In genomic region chr8:111061688-111062071, GRCm38 (mm10) we compare ENCODE assay signal across 8 mouse cellular contexts. TPM values are rescaled to one million over a fixed set of nuclear protein-coding genes. Genes with fewer than 3 reads are reported as not detected.
DNase-seq lines count a peak whose midpoint lies in the region; ATAC-seq and TF ChIP-seq lines count a peak whose summit lies in the region.

No protein-coding gene starts in this region.

- H3K9me3 ChIP-seq in heart, embryonic 10.5 days = no peaks in the 10 kb centered on the region
- no peaks in the 10 kb centered on the region for H3K9me3 ChIP-seq in ES-E14 (ENCODE audit: control insufficient read depth, insufficient read depth, low read depth, low read length)
- H3K9me3 ChIP-seq in forebrain, embryonic 12.5 days = no peaks in the 10 kb centered on the region
- H3K9me3 ChIP-seq in liver, embryonic 11.5 days (ENCODE audit: control insufficient read depth, low read length) = no peaks in the 10 kb centered on the region
- H3K9me3 ChIP-seq in stomach, embryonic 16.5 days (replicated peaks; ENCODE audit: control insufficient read depth, low read length) = no peaks in the 10 kb centered on the region

- peaks cover 8% of the 10 kb centered on the region; the same call in 1 of the 2 replicates for H3K27me3 ChIP-seq in heart, embryonic 10.5 days (ENCODE audit: insufficient read depth, poor library complexity, severe bottlenecking)
- H3K27me3 ChIP-seq in forebrain, embryonic 12.5 days = peaks cover 5% of the 10 kb centered on the region; the same call in 1 of the 2 replicates
- no peaks in the 10 kb centered on the region for H3K27me3 ChIP-seq in liver, embryonic 11.5 days (replicated peaks; ENCODE audit: control insufficient read depth, insufficient read depth, low read length)
- H3K27me3 ChIP-seq in stomach, embryonic 16.5 days (ENCODE audit: control insufficient read depth, insufficient read depth, low read length) = no peaks in the 10 kb centered on the region

- ATAC-seq in forebrain, embryonic 12.5 days (ENCODE audit: low FRiP score) = 0 out of 2 replicates have a peak, but pooled peaks have one; percentile 2
- peak; percentile 1; the same call in 1 of the 2 replicates for ATAC-seq in liver, embryonic 11.5 days (replicated peaks; ENCODE audit: low FRiP score)
- no peak for ATAC-seq in stomach, embryonic 16.5 days (ENCODE audit: insufficient read depth, low FRiP score)

- peak overlapping the region; percentile 74 for H3K4me3 ChIP-seq in heart, embryonic 10.5 days
- H3K4me3 ChIP-seq in ES-E14 (ENCODE audit: insufficient read depth in 1 of 2, low read depth in 1 of 2, low read length in 2 of 2, poor library complexity in 1 of 2, severe bottlenecking in 1 of 2) = peak overlapping the region; percentile 65 to 72
- H3K4me3 ChIP-seq in forebrain, embryonic 12.5 days (replicated peaks) = peak overlapping the region; percentile 58
- H3K4me3 ChIP-seq in liver, embryonic 11.5 days (ENCODE audit: low read depth, low read length) = peak overlapping the region; percentile 67
- peak overlapping the region; percentile 78 for H3K4me3 ChIP-seq in stomach, embryonic 16.5 days (replicated peaks; ENCODE audit: low read length)

- peaks cover 40% of the 10 kb centered on the region for H3K4me1 ChIP-seq in heart, embryonic 10.5 days
- peaks cover 0 to 10% of the 10 kb centered on the region in 2 experiments; a peak in 1 of 4 replicates for H3K4me1 ChIP-seq in ES-E14 (ENCODE audit: control insufficient read depth in 2 of 2, insufficient read depth in 2 of 2, low read length in 2 of 2, poor library complexity in 1 of 2)
- H3K4me1 ChIP-seq in forebrain, embryonic 12.5 days = peaks cover 23% of the 10 kb centered on the region
- peaks cover 32% of the 10 kb centered on the region for H3K4me1 ChIP-seq in liver, embryonic 11.5 days (replicated peaks; ENCODE audit: control insufficient read depth, insufficient read depth, low read length)
- peaks cover 23% of the 10 kb centered on the region for H3K4me1 ChIP-seq in stomach, embryonic 16.5 days (ENCODE audit: control insufficient read depth, insufficient read depth, low read length)

- DNase-seq in heart, embryonic 10.5 days (ENCODE audit: low spot score) = no peak
- DNase-seq in heart, postnatal 4 days = no peak
- no peak for DNase-seq in ES-E14 (ENCODE audit: low read depth, low spot score)
- no peak for DNase-seq in liver, embryonic 11.5 days (ENCODE audit: low spot score)
- DNase-seq in urinary bladder, postnatal 10 days (ENCODE audit: low spot score) = no peak
- DNase-seq in adrenal gland, postnatal 36 days = no peak

- H3K36me3 ChIP-seq in heart, embryonic 10.5 days = peaks cover 11% of the 10 kb centered on the region
- H3K36me3 ChIP-seq in ES-E14 (ENCODE audit: control insufficient read depth, insufficient read depth, low read length, poor library complexity, severe bottlenecking) = peaks cover 6% of the 10 kb centered on the region; the same call in 1 of the 2 replicates
- H3K36me3 ChIP-seq in forebrain, embryonic 12.5 days (replicated peaks) = peaks cover 10% of the 10 kb centered on the region; the same call in 1 of the 2 replicates
- H3K36me3 ChIP-seq in liver, embryonic 11.5 days (ENCODE audit: control insufficient read depth, insufficient read depth, low read length) = peaks cover 6% of the 10 kb centered on the region
- no peaks in the 10 kb centered on the region for H3K36me3 ChIP-seq in stomach, embryonic 16.5 days (ENCODE audit: control insufficient read depth, insufficient read depth, low read length)

- H3K27ac ChIP-seq in heart, embryonic 10.5 days = peak overlapping the region; percentile 78
- no peak overlapping the region for H3K27ac ChIP-seq in ES-E14 (ENCODE audit: insufficient read depth, low read depth, low read length, poor library complexity, severe bottlenecking)
- H3K27ac ChIP-seq in forebrain, embryonic 12.5 days = peak overlapping the region; percentile 84
- H3K27ac ChIP-seq in liver, embryonic 11.5 days (ENCODE audit: low read depth, low read length) = no peak overlapping the region
- no peak overlapping the region for H3K27ac ChIP-seq in stomach, embryonic 16.5 days (ENCODE audit: low read length)

- in situ Hi-C loops in ES-E14 (cut with MboI; ENCODE audit: low sequenced_read_pairs in 2 of 2, unreplicated experiment in 2 of 2) = no loop called here

- H3K4me2 ChIP-seq in forebrain, embryonic 12.5 days = peak overlapping the region; percentile 71
- peak overlapping the region; percentile 66 for H3K4me2 ChIP-seq in liver, embryonic 11.5 days
- H3K4me2 ChIP-seq in stomach, embryonic 16.5 days (ENCODE audit: low read depth, low read length) = peak overlapping the region; percentile 85

- H3K9ac ChIP-seq in ES-E14 (ENCODE audit: insufficient read depth, low read depth, low read length, poor library complexity, severe bottlenecking) = peak overlapping the region; percentile 51
- H3K9ac ChIP-seq in forebrain, embryonic 12.5 days = peak overlapping the region; percentile 65
- peak overlapping the region; percentile 23 for H3K9ac ChIP-seq in liver, embryonic 11.5 days (ENCODE audit: low read depth, low read length)
- peak overlapping the region; percentile 74 for H3K9ac ChIP-seq in stomach, embryonic 16.5 days (ENCODE audit: low read length)

- WGBS in heart, embryonic 10.5 days = under 1% methylated on average over 14 of the region's 14 CpGs
- WGBS in forebrain, embryonic 12.5 days = under 1% methylated on average over 14 of the region's 14 CpGs
- under 1% methylated on average over 14 of the region's 14 CpGs for WGBS in liver, embryonic 11.5 days
- 0% methylated on average over 14 of the region's 14 CpGs for WGBS in stomach, embryonic 16.5 days

TF ChIP-seq in ES-E14, 5 proteins besides CTCF, POLR2A, EP300 and RAD21:
- TF ChIP-seq CHD2 (IDR thresholded peaks at IDR 0.05; ENCODE audit: low read depth, low read length) (no peak), HCFC1 (IDR thresholded peaks at IDR 0.05; ENCODE audit: borderline replicate concordance, insufficient read depth, low read length) (no peak), MAFK (IDR thresholded peaks at IDR 0.05; ENCODE audit: insufficient read depth, low read depth, low read length) (no peak), ZNF384 (IDR thresholded peaks at IDR 0.05; ENCODE audit: low read depth, low read length) (no peak), ZC3H11A (IDR thresholded peaks at IDR 0.05; ENCODE audit: borderline replicate concordance, low read depth, low read length) (no peak)

RNA-seq across cellular contexts. Expression of gene Exosc6, which starts 5.5 kb away (rescaled TPM):
- polyA plus RNA-seq in heart, embryonic 10.5 days (2016; fragmentation: Nextera tagmentation; extraction: Ambion mirVana) = 8.6 and 27.2 TPM in 2 replicates
- total RNA-seq in heart, postnatal 4 days (2021) = not detected
- 2.6 TPM in 1 of 2 replicates, not detected in the other for total RNA-seq in ES-E14 (2012; rRNA removed)
- polyA plus RNA-seq in forebrain, embryonic 12.5 days (2016; fragmentation: Nextera tagmentation; extraction: Ambion mirVana) = 1.5 TPM in 1 of 2 replicates, not detected in the other
- 25.7 and 31.6 TPM in 2 replicates for polyA plus RNA-seq in liver, embryonic 11.5 days (2014; fragmentation: Nextera tagmentation; extraction: Ambion mirVana)
- polyA plus RNA-seq in stomach, embryonic 16.5 days (2015; fragmentation: Nextera tagmentation; extraction: Ambion mirVana) = not detected in 2 replicates
- total RNA-seq in adrenal gland, postnatal 36 days (2021) = not detected

RNA-seq across cellular contexts. Expression of gene Aars, which starts 28.7 kb away (rescaled TPM):
- polyA plus RNA-seq in heart, embryonic 10.5 days (2016; fragmentation: Nextera tagmentation; extraction: Ambion mirVana) = 62.9 and 72.4 TPM in 2 replicates
- total RNA-seq in heart, postnatal 4 days (2021) = 10 to 100 TPM; 50.0 to 55.8 TPM
- total RNA-seq in ES-E14 (2012; rRNA removed) = 211 and 247 TPM in 2 replicates
- polyA plus RNA-seq in forebrain, embryonic 12.5 days (2016; fragmentation: Nextera tagmentation; extraction: Ambion mirVana) = 84.6 and 86.4 TPM in 2 replicates
- polyA plus RNA-seq in liver, embryonic 11.5 days (2014; fragmentation: Nextera tagmentation; extraction: Ambion mirVana) = 86.5 and 96.2 TPM in 2 replicates
- 49.3 and 56.1 TPM in 2 replicates for polyA plus RNA-seq in stomach, embryonic 16.5 days (2015; fragmentation: Nextera tagmentation; extraction: Ambion mirVana)
- total RNA-seq in adrenal gland, postnatal 36 days (2021) = 100 to 1,000 TPM; 114 to 165 TPM

RNA-seq across cellular contexts. Expression of gene Ddx19b, which starts 30.1 kb away (rescaled TPM):
- 6.9 and 7.7 TPM in 2 replicates for polyA plus RNA-seq in heart, embryonic 10.5 days (2016; fragmentation: Nextera tagmentation; extraction: Ambion mirVana)
- total RNA-seq in heart, postnatal 4 days (2021) = 10 to 100 TPM; 11.8 to 13.1 TPM
- total RNA-seq in ES-E14 (2012; rRNA removed) = 25.3 and 30.2 TPM in 2 replicates
- polyA plus RNA-seq in forebrain, embryonic 12.5 days (2016; fragmentation: Nextera tagmentation; extraction: Ambion mirVana) = 10.5 and 12.0 TPM in 2 replicates
- polyA plus RNA-seq in liver, embryonic 11.5 days (2014; fragmentation: Nextera tagmentation; extraction: Ambion mirVana) = 7.1 TPM in 2 replicates
- 6.9 and 7.9 TPM in 2 replicates for polyA plus RNA-seq in stomach, embryonic 16.5 days (2015; fragmentation: Nextera tagmentation; extraction: Ambion mirVana)
- total RNA-seq in adrenal gland, postnatal 36 days (2021) = 10 to 100 TPM; 11.8 to 12.5 TPM

RNA-seq across cellular contexts. Expression of gene Clec18a, which starts 30.5 kb away (rescaled TPM):
- polyA plus RNA-seq in heart, embryonic 10.5 days (2016; fragmentation: Nextera tagmentation; extraction: Ambion mirVana) = not detected in 2 replicates
- total RNA-seq in heart, postnatal 4 days (2021) = not detected
- 0.22 TPM in 1 of 2 replicates, not detected in the other for total RNA-seq in ES-E14 (2012; rRNA removed)
- polyA plus RNA-seq in forebrain, embryonic 12.5 days (2016; fragmentation: Nextera tagmentation; extraction: Ambion mirVana) = 0.43 and 0.63 TPM in 2 replicates
- not detected in 2 replicates for polyA plus RNA-seq in liver, embryonic 11.5 days (2014; fragmentation: Nextera tagmentation; extraction: Ambion mirVana)
- polyA plus RNA-seq in stomach, embryonic 16.5 days (2015; fragmentation: Nextera tagmentation; extraction: Ambion mirVana) = not detected in 2 replicates
- not detected for total RNA-seq in adrenal gland, postnatal 36 days (2021)

RNA-seq across cellular contexts. Expression of gene Pdpr, which starts 32.8 kb away (rescaled TPM):
- polyA plus RNA-seq in heart, embryonic 10.5 days (2016; fragmentation: Nextera tagmentation; extraction: Ambion mirVana) = 8.1 and 15.5 TPM in 2 replicates
- total RNA-seq in heart, postnatal 4 days (2021) = 10 to 100 TPM; 51.7 to 54.3 TPM
- total RNA-seq in ES-E14 (2012; rRNA removed) = 23.6 and 25.6 TPM in 2 replicates
- polyA plus RNA-seq in forebrain, embryonic 12.5 days (2016; fragmentation: Nextera tagmentation; extraction: Ambion mirVana) = 14.4 TPM in 2 replicates
- 5.1 and 5.3 TPM in 2 replicates for polyA plus RNA-seq in liver, embryonic 11.5 days (2014; fragmentation: Nextera tagmentation; extraction: Ambion mirVana)
- 9.7 and 10.8 TPM in 2 replicates for polyA plus RNA-seq in stomach, embryonic 16.5 days (2015; fragmentation: Nextera tagmentation; extraction: Ambion mirVana)
- 10 to 100 TPM; 38.3 to 44.7 TPM for total RNA-seq in adrenal gland, postnatal 36 days (2021)

Comparison
In these comparisons a context has a peak if more than half of its experiments do, and no peak if none do; other contexts are left out.
1. H3K27ac ChIP-seq: peak in heart, embryonic 10.5 days (single experiment) and forebrain, embryonic 12.5 days (single experiment); none in ES-E14 (single experiment), liver, embryonic 11.5 days (single experiment) and stomach, embryonic 16.5 days (single experiment).
2. H3K9ac ChIP-seq: peak in every context shown above with its lines; median percentile 74 in stomach, embryonic 16.5 days; 65 in forebrain, embryonic 12.5 days; 51 in ES-E14; 23 in liver, embryonic 11.5 days.
3. Peak in every context shown above with its lines, with median percentiles within 50 percentile points of each other: H3K4me3 ChIP-seq and H3K4me2 ChIP-seq.